Mouse (Mus musculus) thymus, adult 2 months (tissue): Measurements from ENCODE around the gene Baz2b.

Source experiments
- CTCF ChIP-seq: fragments of 200-500 bp; IDR thresholded peaks from 2 replicates; pipeline ENCODE4 v1.5.1; 2012; ENCODE audit warnings: mild to moderate bottlenecking, control low read depth, low read length, moderate library complexity, borderline replicate concordance; ENCODE audit not compliant: control insufficient read depth, poor library complexity, insufficient read depth; ENCODE audit errors: extremely low read depth
- POLR2A ChIP-seq: fragments of 200-500 bp; IDR thresholded peaks from 2 replicates; pipeline ENCODE4 v1.6.1; 2012; ENCODE audit warnings: mild to moderate bottlenecking, low read length, control low read depth, moderate library complexity; ENCODE audit not compliant: control insufficient read depth, poor library complexity, insufficient read depth; ENCODE audit errors: extremely low read depth

DNA sequence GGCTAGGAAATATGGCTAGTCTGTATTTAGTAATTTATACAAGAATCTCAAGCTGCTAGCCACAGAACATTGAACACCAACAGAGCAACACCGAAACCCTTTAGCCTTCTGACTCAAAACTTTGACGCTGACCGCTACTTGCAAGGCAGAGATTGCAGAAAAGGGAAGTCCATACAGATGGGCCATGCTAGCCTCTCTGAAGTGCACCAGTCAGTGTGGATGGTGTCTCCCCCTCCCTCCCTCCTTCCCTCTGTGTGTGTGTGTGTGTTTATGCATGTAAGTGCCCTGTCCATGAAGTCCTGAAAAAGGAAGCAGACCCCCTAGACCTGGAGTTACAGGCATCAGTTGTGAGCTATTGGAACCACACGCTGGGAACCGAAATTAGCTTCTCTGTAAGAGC is 33.6 kb downstream of the Baz2b start:
- TF ChIP-seq POLR2A = no peak
- no peak for TF ChIP-seq CTCF
